Mouse (Mus musculus) lung, adult 2 months (tissue): Measurements from ENCODE around the gene Fth1. TPM values are rescaled to one million over a fixed set of nuclear protein-coding genes. Genes with fewer than 3 reads are reported as not detected.
A peak's percentile ranks its signal among the peaks of the same experiment; 100 is the strongest.
"Not testable (repeated sequence)": the region's sequence is repeated elsewhere in the genome, so short reads cannot be mapped to it uniquely, and the experiment has no call there.

Source experiments
- DNase-seq: peaks from one replicate; pipeline ENCODE4 v3.0.0; 2022
- H3K4me1 ChIP-seq: fragments of 200-500 bp; 2 replicates; pipeline ENCODE4 v1.6.1; 2011; ENCODE audit warnings: low read length; ENCODE audit not compliant: control insufficient read depth, insufficient read depth
- H3K4me3 ChIP-seq: fragments of 200-500 bp; replicated peaks from 2 replicates; pipeline ENCODE3; 2011; ENCODE audit warnings: low read depth, mild to moderate bottlenecking, control low read depth, low read length; ENCODE audit errors: extremely low read depth
- CTCF ChIP-seq: fragments of 200-500 bp; IDR thresholded peaks from 2 replicates; pipeline ENCODE4 v1.5.1; 2011; ENCODE audit warnings: mild to moderate bottlenecking, low read length, control low read depth; ENCODE audit not compliant: insufficient read depth
- POLR2A ChIP-seq: fragments of 200-500 bp; IDR thresholded peaks from 2 replicates; pipeline ENCODE4 v1.6.1; 2011; ENCODE audit warnings: low read depth, mild to moderate bottlenecking, control low read depth, low read length, borderline replicate concordance; ENCODE audit errors: extremely low read depth
- WGBS: fragments of 180-500 bp; shearing (Covaris S2); methylation state at CpG from one replicate; pipeline ENCODE4 v1.1.7; 2018; 5-methylcytosine and 5-hydroxymethylcytosine counted together
- polyA plus RNA-seq: library from polyadenylated mRNA; depleted of rRNA; stranded (reverse); fragments of >200 nt; gene quantifications from 2 replicates; pipeline ENCODE4 v1.2.3, GENCODE M21; 2012

Gene Fth1
- polyA plus RNA-seq, 1 experiment = 4,642 TPM

DNA sequence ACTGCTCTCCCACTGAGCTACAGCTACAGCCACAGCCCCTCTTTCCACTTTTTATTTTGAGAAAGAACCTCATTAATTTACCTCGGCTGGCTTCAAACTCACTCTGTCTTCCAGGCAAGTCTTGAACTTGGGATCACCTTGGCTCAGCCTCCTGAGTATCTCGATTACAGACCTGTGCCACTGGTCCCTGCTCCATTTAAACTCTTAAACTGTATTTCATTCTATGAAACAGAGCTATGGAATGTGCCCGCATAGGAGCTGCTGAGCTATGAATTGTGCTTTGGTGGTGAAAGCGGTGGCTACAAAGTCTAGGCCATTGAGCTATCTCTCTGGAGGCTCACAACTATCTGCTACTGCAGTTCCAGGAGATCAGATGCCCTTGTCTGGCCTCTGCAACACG lies 22.4 kb upstream of the Fth1 start:
- DNase-seq = no peak
- no peak for TF ChIP-seq POLR2A
- TF ChIP-seq CTCF = no peak
- H3K4me3 ChIP-seq = no peak overlapping the region
- WGBS = 89% methylated on average over 5 of the region's 5 CpGs
- H3K4me1 ChIP-seq = peaks cover 11% of the 10 kb centered on the region

DNA sequence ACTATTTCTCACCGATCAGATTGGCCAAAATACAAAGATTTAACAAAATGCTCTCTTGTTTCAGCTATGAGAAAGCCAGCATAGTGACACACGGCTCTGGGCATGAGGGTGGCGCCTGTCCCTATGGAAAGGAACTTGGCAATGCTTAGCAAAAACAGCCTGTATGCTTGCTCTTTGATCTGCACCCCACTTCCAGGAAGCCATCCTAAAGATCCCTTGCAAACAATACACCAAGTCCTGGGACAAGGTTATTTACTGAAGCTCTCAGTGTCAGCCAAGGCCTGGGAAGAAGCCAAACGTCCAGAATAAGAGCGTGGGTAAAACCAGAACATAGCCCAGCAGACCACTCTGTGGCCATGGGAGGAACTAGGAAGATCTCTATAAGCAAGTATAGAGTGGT lies 19.6 kb upstream of the Fth1 start:
- H3K4me1 ChIP-seq = no peaks in the 10 kb centered on the region
- 55% methylated on average over 5 of the region's 5 CpGs for WGBS

DNA sequence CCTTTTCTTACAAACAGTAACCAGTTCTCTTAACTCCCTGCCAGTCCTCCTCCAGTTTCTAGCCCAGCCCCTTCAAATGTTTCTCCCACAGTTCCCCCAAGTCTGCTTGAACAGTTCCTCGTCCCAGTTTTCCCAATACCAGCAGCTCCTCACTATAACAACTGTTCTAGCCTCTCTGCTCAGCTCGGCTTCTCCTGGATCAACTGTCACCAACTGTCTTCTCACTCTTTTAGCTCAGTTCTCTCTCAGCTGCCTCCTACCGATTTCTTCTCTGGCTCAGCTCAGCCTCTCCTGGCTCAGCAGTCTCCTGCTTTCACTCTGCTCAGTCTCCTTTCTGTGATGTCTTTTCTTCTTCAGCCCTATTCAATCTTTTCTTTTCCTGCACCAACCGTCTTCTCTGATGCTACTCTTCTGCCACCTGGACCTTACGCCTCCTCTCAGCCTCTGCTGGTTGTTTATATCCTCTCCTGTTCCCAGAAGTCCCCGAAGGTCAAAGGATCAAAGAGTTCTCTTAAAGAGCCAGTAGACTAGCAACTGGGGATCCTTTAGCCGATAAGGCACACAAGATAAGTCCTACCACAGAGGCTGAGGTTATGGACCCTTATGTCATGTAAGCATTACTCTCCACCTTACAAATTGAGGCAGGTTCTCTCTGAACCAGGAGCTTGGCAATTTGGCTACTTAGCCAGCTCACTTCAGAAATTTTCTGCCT lies 16.0 kb upstream of the Fth1 start:
- TF ChIP-seq CTCF (no peak), POLR2A (no peak)
- no peak for DNase-seq
- Histone ChIP-seq H3K4me3 (no peak overlapping the region), H3K4me1 (peaks cover 3% of the 10 kb centered on the region; the same call in 1 of the 2 replicates)
- 21% methylated on average over 7 of the region's 7 CpGs for WGBS

More for the DNA sequence above, 19.6 kb upstream of the Fth1 start:
- no peak overlapping the region for H3K4me3 ChIP-seq
- DNase-seq = no peak
- no peak for TF ChIP-seq CTCF
- no peak for TF ChIP-seq POLR2A

DNA sequence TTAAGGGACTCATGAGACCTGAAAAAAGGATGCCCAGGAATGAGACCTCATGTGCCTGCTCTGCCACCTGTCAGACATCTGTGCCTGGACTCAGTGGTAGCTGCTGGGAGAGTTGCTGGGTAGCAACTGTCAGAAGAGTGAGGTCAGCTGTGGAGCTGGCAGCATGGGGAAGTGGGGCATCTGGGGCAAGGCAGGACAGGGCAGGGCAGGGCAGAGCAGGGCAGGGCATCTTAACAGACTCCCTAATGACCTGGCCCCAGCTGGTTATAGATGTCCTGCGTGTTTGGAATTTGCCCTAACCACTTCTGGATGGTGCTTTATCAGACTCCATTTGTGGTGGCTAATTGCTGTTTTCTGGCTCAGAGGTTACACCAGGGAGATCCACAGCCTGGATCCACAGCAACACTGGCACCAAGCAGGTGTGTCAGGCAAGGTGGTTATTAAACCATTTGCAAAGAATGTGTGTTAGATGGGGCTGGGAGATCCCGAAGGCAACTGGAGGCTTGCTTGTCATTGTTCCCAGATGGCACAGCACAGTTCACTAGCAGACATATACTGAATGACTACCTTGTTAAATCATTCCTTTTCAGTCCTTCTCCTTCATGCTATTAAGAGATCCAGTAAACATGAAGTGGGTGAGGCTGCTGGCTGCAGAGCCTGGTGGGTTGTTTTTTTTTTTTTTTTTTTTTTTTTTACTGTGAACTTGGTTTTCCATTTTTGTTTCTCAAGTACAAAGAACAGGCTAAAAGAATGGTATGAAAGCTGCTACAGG lies 14.1 kb upstream of the Fth1 start:
- no peak for DNase-seq
- Histone ChIP-seq H3K4me3 (no peak overlapping the region), H3K4me1 (peaks cover 3% of the 10 kb centered on the region; the same call in 1 of the 2 replicates)
- WGBS = 47% methylated on average over 2 of the region's 2 CpGs
- TF ChIP-seq CTCF (no peak), POLR2A (no peak)

DNA sequence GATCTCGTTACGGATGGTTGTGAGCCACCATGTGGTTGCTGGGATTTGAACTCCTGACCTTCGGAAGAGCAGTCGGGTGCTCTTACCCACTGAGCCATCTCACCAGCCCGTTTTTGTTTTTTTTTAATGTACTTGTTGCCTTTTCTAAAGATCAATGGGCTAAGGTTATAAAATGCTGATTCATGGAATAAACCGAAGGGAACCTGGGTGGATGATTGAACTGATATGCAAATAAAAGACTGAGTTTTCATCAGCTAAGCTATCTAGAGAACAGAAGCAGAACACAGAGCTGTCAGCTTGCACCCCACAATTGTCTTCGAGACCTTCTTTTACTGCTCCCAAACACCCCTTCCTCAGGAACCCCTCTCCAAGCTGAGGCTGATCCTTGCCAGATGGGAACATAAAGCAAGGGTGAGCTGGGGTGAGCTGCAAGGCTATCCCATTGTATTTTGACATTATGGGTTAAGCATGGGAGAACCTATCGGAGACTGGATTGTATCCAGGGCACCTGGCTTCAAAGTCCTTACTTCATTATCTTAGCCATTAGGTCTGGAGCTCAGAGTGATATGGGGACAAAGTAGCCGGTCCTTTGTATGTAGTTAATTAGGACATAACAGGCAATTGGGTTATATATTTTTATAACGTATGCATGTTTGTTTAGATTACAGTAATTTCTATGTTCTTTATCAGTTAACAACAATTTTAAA lies 12.2 kb upstream of the Fth1 start:
- no peak overlapping the region for H3K4me3 ChIP-seq
- WGBS = 85% methylated on average over 10 of the region's 10 CpGs
- no peak for DNase-seq
- peaks cover 3% of the 10 kb centered on the region; the same call in 1 of the 2 replicates for H3K4me1 ChIP-seq
- TF ChIP-seq POLR2A (no peak), CTCF (no peak)

DNA sequence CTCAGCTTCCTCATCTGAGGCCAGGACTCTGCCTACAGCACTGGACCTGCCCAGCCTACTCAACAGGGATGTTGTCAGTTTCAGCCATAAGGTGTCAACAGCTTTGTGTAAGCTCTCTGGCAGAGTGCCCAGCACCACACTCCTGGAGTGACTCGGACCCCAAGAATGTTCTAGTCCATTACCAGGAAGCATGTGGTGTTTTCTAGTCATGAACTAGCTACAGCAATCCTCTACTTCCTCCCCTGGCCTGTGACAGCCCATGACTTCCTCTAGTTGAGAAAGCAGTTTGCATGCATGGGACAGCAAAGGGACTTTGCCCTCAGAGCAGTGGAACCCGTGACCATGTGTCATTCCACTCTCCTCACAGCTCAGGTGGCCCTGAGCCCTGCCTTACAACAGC lies 5.5 kb upstream of the Fth1 start:
- H3K4me3 ChIP-seq, H3K4me1 ChIP-seq: not testable (repeated sequence)
- peak; percentile 54 for DNase-seq
- 22% methylated on average over 2 of the region's 2 CpGs for WGBS

DNA sequence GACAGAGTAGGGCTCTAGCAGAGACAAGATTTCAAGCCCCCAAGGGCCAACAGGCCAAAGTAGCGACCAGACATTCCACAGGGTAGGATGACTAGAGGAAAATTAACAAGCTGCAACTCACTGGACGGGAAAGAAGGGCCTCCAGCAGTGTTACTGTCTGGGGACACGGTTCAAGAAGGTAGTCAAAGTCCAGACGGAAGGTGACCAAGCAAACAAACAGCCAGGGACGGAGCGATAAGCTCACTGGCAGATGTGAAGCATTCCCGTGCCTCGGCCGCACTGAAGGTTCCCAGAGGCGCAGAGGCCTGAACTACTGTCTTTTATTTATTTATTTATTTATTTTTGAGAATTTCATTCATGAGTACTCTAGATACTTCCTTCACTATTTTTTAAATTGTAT lies 3.3 kb upstream of the Fth1 start:
- no peak for TF ChIP-seq POLR2A
- no peak for TF ChIP-seq CTCF
- 93% methylated on average over 10 of the region's 10 CpGs for WGBS
- Histone ChIP-seq H3K4me3 (no peak overlapping the region), H3K4me1 (peaks cover 8% of the 10 kb centered on the region)
- DNase-seq = no peak

DNA sequence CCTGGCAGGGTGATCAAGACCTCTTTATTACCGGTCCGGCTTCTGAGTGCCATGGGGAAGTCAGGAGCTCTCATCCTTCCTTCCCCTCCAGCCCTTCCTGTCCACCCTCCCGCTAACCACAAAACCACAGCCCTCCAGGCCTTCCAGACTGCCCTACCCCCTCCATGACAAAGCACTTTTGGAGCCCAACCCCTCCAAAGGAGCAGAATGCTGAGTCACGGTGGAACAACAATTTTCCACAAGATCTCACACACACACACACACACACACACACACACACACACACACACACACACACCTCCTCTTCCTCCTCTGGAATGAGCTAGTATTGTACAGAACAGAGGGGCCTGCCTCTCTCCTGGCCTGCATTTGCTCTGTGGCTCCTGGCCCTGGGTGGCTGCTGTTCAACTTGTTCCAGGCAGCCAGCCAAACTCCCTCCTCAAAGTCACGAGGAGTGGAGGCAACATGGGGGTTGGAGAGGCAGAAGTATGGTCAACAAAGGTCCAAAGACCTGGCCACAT lies 1.9 kb upstream of the Fth1 start:
- WGBS = 6% methylated on average over 5 of the region's 5 CpGs
- peak; percentile 89 for DNase-seq
- TF ChIP-seq CTCF (no peak), POLR2A (no peak)
- Histone ChIP-seq H3K4me3 (no peak overlapping the region), H3K4me1 (peaks cover 8% of the 10 kb centered on the region)

DNA sequence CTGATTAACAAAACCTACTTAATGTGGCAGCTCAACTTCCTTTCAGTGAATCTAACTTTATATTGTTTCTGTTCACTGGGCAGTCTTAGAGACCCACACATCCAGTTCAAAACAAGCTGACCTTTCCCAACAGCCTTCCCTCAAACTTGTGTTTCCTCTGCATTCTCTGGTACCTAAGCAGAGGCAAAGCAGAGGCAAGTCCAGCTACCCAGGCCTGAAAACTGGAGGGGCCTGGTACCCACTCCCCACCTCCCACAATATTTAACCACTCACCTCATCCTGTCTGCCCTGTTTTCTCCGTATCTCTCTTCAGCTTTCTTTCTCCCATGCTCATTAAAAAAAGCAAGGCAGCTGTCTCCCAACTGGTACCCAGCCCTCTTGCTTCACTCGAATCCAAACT lies 1.2 kb upstream of the Fth1 start:
- H3K4me1 ChIP-seq = peaks cover 13% of the 10 kb centered on the region
- TF ChIP-seq CTCF (no peak), POLR2A (no peak)
- no peak for DNase-seq
- 83% methylated on average over 2 of the region's 2 CpGs for WGBS
- no peak overlapping the region for H3K4me3 ChIP-seq

DNA sequence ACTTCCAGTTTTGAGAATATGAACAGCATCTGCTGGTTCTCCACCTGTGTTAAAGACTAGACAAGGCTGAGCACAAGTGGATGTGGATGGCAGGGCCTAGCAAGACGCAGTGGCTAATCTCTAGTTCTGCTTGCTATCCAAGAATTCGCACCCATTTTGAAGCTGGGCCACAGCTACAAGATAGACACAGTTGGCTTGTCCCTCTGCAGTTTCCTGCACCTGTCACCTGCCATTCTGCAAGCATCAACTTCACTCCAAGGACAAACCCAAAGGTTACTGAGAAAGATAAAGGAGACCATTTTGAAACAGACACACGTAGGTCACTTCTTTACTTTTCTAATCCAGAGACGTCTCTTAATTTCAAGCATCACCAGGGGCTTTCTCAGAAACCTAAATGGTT lies 1.2 kb downstream of the Fth1 start:
- no peak overlapping the region for H3K4me3 ChIP-seq
- no peak for TF ChIP-seq CTCF
- no peak for TF ChIP-seq POLR2A

More for the DNA sequence above, 1.2 kb downstream of the Fth1 start:
- 70% methylated on average over 4 of the region's 4 CpGs for WGBS
- H3K4me1 ChIP-seq = peaks cover 19% of the 10 kb centered on the region
- DNase-seq = no peak
